Mouse (Mus musculus): ENCODE results near the gene Syt7. TPM values are rescaled to one million over a fixed set of nuclear protein-coding genes. Genes with fewer than 3 reads are reported as not detected.

Syt7 gene
- total RNA-seq (2021): 100 to 1,000 TPM; 301 to 303 TPM

GRCm38 (mm10) chr19:10388615-10389313 lies at the start of gene Syt7:
TSS of gene Syt7 (plus strand) at chr19:10389090.
- DNase-seq: peak; percentile 76 to 77

- no peak for DNase-seq
Measured at GRCm38 (mm10) chr19:10339271-10339670, 49.6 kb upstream of the Syt7 start.

GRCm38 (mm10) chr19:10340661-10341060 lies 48.2 kb upstream of the Syt7 start:
- DNase-seq: no peak

- peak; percentile 44 to 54 for DNase-seq
Measured at GRCm38 (mm10) chr19:10341152-10341551, 47.7 kb upstream of the Syt7 start.

- DNase-seq: peak; percentile 76 to 80
Measured at GRCm38 (mm10) chr19:10341817-10342439, 47.0 kb upstream of the Syt7 start.

GRCm38 (mm10) chr19:10343866-10344265 lies 45.0 kb upstream of the Syt7 start:
- DNase-seq: no peak

- DNase-seq: no peak
Measured at GRCm38 (mm10) chr19:10345696-10346095, 43.2 kb upstream of the Syt7 start.

- no peak for DNase-seq
Measured at GRCm38 (mm10) chr19:10347628-10348273, 41.1 kb upstream of the Syt7 start.

- no peak for DNase-seq
Measured at GRCm38 (mm10) chr19:10352218-10352617, 36.7 kb upstream of the Syt7 start.

GRCm38 (mm10) chr19:10354830-10355229 lies 34.1 kb upstream of the Syt7 start:
- DNase-seq: no peak

- DNase-seq: no peak
Measured at GRCm38 (mm10) chr19:10356845-10357503, 31.9 kb upstream of the Syt7 start.

- no peak for DNase-seq
Measured at GRCm38 (mm10) chr19:10359105-10359946, 29.6 kb upstream of the Syt7 start.

GRCm38 (mm10) chr19:10362473-10363129 lies 26.3 kb upstream of the Syt7 start:
- DNase-seq: no peak

GRCm38 (mm10) chr19:10363869-10364268 lies 25.0 kb upstream of the Syt7 start:
- DNase-seq: no peak

- DNase-seq: no peak
Measured at GRCm38 (mm10) chr19:10366116-10366845, 22.6 kb upstream of the Syt7 start.

GRCm38 (mm10) chr19:10367802-10368201 lies 21.1 kb upstream of the Syt7 start:
- DNase-seq: peak; percentile 61 to 66

GRCm38 (mm10) chr19:10369936-10370335 lies 19.0 kb upstream of the Syt7 start:
- no peak for DNase-seq

- no peak for DNase-seq
Measured at GRCm38 (mm10) chr19:10373191-10373590, 15.7 kb upstream of the Syt7 start.

GRCm38 (mm10) chr19:10375260-10375659 lies 13.6 kb upstream of the Syt7 start:
- DNase-seq: no peak

GRCm38 (mm10) chr19:10379978-10380377 lies 8.9 kb upstream of the Syt7 start:
- no peak for DNase-seq

GRCm38 (mm10) chr19:10387660-10388059 lies 1.2 kb upstream of the Syt7 start:
- no peak for DNase-seq
